Mouse (Mus musculus) spleen, postnatal 10 days (tissue): Measurements from ENCODE around the gene Cuedc2.

Experiments
- DNase-seq, 2 experiments: peaks; one replicate each; pipeline ENCODE4 v3.0.0; 2021 to 2022; ENCODE audit warnings: low spot score in 2 of 2

Gene Cuedc2

DNA sequence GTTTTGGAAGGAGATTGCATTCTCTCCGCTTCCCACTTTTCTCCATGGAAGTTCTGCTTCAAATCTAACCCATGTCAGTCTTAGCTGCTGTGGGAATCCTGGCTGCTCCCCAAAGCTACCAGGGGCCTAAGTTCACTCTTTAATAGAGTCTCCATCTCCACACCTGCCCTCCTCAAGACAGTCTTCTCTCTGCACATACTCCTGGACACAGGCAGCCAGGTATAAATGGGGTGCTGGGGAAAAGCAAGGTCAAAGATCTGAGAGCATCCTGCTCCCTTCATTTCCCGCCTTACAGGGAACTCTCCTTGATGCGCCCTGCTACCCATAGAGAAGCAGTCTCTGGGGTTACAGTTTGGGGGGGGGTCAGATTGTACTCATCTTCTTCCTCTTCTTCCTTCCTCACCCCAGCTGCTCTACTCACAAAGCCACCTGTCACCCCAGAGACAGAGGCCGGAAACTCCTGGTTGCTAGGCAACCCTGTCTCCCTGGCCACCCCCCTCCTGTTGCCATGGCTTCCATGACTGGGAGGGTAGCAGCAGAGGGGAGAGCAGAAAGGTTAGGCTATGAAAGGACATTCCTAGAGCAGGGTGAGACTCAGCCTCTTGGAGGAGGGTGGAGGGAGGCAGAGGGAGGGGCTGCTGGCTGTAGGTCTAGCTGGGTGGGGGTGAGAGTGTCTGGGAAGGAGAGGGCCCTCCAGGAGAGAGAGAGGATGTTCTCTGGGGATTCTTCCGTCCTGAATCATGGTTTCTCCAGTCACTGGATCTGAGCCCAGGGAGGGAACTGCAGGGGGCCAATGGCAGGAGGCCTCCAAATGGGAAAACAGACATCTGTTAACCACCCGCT, 17.2 kb downstream of the Cuedc2 start:
- peak in 1 of 2 experiments; percentile 39 for DNase-seq

DNA sequence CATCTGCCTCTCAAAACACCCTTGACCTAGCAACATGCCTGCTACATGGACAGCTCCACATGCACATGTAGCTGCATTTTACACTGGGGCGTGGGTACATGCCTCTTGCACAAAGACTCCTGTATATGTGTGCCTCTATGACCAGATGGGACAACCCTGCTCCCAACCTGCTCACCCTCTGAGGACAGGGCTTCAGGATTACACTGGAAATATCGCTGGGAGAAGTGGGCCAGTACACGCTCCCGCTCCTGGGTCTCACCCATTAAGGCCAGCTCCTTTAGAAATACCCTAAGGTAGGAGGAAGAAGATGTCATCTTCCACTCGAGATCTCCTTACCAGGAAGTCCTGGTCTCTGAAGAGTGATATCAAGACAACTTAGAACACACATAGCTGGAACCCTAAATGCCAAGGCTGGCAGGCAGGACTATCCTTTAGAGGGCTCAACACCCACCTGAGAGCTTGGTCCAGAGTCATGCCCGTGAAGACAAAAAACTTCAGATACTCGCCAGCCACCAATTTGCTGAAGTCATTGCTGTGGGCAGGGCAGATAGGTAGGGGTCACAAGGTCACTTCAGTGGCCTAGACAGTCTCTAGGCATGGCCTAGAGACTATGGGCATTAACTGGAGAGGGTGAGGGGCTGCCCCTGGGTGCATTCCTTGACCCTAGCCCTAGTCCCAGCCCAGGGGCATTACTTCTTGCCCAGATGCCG, 18.3 kb downstream of the Cuedc2 start:
- peak in 1 of 2 experiments; percentile 13 for DNase-seq

DNA sequence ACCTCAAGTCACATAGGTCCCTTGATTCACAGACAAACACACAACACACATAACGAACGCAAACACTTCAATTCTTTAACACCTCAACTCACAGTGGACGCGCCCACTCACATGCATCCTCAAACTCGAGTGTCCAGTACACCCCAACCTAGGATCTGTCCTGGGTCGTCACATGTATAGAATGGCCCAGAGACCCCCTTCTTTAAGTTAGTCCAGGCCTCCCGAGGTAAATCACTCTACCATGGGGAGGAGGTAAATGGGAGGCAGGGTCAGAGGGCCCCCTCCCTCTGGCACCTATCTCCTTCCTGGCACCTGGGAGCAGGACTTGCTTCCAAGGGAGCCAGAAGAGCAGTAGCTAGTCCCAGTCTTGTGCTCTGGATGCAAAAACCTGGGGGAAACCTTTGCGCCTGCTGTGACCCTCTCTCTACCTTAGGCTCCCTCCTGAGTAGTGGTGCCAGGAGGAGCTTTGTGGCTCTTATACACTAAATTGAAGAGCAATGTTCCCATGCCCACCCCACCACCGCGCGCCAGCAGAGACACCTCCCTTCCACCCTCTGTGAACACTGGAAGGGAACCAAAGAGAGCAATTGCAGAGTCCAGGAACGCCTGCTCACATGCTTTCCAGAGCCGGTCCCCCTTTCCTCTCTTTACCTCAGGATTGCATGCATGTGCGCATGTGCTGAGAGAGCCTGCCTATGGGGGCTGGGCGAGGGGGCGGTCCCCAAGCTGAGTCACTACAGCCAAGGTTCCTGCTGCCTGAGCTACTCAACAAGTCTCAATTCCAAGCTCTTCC, 19.7 kb downstream of the Cuedc2 start:
- peak; percentile 13 to 49 for DNase-seq

DNA sequence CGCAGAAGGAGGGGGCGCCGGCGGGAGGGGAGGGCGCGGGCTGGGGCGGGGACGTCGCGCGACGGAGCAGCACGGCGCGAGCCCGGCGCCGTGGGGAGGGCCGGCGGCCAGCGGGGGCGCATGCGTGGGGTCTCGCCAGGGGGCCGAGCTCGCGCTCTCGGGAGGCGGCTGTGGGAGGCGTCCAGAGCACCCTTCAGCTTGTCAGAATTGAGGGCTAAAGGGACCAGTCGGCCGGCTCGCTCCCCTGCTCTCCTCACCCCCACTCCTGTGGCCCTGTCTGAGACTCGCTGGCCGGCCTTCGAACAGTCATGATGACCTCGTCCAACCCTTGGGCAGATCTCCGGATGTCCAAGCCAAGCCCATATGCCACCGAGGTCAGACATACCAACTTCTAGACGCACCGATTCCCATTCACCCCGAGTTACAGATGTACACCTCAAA, 20.5 kb downstream of the Cuedc2 start:
- peak; percentile 20 to 22 for DNase-seq

DNA sequence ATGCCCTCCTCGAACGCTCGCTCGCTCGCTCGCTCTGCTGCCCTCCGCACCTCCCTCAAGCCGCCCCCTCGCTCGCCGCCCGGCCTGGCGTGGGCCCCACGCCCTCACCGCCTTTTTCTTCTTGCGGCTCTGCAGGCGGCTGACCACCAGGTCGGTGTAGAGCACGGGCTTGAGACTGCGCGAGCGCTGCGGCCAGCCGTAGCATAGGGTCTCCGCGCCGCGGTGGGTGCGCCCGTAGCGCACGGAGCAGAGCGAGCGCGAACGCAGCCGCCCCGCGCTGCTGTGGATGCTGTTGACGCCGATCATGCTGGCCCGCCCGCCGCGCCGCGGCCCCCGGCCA, 21.0 kb downstream of the Cuedc2 start:
- DNase-seq: peak; percentile 14 to 17

DNA sequence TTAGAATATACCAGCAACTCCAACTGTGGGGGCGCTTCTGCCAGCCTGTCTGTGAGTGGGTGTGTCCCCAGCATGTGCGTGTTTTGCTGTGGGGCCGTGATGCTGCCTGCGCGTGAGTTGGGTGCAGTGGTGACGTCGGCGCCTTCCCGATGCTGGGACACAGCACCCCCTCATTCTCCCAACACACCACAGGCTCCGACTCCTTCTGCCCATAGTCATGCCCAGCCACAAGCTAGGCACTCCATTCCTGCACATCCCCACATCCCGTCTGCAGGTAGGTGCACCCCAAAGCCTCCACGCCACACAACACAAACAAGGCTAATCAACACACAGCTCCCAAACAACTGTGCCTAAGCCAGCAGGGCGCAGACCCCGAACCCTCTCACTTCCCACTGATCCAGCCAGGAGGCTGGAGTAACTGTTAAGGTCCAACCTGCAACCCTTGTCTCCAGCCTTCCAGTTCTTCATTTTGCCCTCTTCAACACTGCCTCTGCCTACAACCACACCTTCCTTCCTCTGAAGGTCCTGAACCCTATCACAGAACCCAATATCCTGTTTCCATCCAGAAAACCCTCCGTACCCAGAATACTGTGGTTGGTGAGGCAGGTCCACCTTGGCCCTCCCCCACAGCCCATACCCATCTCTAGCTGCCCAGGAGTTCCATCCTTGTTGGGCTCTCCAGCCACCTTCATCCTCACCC, 21.5 kb downstream of the Cuedc2 start:
- peak; percentile 19 to 33 for DNase-seq

DNA sequence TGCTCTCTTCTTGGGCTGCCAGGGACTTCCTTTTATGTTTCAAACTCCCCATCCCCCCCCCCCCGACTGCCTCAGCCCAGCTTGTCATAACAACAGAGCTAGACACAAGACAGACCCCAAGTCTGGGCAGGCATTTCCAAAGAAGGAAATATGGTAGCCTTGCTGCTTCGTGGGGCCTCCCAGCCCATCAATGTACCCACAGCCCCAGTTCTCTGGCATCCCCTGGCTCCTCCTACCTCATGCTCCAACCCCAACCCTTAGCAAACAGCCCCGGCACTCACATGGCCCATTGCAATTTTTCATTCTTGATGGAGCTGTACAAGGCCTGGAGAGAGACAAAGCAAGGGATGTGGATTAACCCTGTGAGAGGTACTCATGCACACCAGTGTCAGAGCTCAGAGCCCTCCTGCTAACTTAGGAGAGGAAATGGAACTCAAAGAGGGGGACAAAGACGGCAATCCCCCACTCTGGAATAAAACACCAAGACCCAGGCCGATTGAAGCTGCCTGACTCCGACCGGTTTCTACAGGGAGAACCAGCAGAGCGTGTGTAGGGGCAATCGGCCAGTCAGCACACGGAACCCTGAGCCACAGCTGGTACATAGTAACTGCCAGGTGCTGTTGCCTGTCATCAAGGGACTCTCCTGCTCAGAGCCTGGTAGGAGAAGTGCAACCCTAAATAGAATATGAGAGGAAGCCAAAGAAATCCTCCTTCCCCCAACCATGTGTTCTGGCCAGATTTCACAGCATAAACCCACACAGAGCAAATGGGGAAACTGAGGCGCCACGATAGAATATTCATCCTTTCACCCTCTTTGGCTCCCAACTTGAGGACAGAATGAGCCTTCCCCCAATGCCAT, 22.5 kb downstream of the Cuedc2 start:
- peak; percentile 32 to 33 for DNase-seq

DNA sequence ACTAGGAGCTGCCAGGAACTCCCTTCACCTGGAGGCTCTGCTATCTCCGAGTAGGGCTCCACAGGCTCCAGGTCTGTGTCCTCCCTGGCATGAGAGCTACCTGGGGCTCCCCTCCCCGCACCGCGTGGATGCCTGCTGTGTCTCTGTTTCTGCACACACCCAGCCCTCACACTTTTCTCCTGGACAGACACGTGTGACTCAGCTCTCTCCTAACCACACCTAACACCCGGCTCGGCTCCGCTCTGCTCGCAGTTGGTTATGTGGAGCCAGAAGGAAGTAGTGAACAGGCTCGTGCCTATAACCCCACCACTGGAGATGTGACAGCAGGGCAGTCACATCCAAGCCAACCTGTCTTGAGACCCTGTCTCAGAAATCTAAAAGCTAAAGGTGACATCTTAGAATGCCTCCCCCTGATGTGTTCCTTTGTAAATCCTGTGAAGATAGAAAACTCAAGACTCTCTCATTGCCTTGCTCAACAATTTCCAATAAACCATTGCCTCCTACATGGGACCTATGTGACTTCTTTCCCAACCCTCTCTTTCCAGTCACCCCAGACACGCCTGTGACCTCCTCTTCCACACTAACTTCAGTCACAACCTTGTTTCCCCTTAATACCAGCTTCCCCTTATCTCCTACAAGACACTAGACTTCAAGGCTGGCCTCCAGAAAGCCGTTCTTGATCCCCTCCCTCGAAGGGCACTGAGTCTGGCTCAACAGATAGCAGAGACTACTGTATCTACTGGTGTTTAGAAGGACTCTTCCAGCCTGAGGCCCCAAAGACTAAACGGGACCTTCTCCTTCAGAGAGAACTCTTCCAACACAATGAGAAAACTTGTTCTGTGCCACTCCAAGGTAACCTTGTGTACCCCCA, 23.4 kb downstream of the Cuedc2 start:
- DNase-seq: peak; percentile 41 to 66

DNA sequence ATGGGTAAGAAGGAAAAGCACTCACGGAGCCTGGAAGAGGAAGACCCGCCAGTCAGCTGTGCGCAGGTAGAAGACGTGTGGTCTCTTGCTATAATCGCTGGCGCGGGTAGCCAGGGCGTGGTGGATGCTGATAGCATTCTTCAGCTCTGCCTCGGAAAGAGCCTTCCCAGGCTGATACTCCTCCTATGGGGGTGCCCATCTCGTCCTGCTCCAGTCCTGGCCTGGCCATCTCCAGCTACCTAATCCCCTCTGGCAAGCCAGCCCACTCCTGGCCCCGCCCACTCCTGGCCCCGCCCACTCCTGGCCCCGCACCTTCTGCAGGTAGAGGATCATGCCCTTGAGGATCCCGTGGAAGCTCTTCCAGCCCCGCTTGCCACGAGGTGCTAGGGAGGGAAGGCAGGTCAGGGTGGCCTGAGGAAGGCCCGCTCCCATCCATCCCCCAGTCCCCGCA, 24.3 kb downstream of the Cuedc2 start:
- DNase-seq: peak; percentile 67 to 71

DNA sequence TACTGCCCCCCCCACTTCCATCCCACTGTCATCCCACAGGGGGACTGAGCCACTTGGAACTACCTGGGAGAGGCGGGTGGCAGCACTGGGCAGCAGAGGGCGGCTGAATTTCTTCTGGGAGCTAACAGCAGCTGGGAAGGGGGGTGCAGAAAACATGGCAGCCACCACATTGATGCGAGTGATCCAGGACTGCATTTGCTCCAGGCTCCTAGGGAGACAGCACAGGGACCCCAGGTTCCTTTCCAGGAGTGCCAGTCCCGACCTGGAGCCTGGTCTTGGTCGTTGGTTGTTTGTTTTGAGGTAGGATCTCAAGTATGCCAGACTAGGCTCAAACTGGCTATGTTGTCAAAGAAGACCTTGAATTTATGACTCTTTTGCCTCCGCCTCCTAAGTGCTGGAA, 24.9 kb downstream of the Cuedc2 start:
- DNase-seq: peak; percentile 19 to 23

DNA sequence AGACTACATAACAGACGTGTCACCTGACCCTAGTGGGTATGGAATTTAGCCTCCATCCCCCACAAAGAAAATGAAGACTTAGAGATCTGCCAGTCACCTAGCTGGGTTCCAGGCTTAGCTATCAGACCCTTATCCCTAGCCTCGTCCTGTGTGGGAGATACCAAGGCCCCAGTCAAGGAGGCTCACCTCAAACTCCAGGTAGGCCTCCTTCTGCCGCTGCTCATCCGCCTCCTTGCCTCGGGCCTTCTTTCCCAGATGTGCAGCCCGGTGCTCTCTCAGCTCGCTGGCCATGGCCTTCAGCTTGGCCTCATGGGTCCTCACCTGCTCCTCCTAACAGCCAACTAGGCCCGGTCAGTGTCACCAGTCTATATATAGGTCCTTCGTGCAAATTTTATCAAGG, 25.4 kb downstream of the Cuedc2 start:
- DNase-seq: peak; percentile 11 to 22

DNA sequence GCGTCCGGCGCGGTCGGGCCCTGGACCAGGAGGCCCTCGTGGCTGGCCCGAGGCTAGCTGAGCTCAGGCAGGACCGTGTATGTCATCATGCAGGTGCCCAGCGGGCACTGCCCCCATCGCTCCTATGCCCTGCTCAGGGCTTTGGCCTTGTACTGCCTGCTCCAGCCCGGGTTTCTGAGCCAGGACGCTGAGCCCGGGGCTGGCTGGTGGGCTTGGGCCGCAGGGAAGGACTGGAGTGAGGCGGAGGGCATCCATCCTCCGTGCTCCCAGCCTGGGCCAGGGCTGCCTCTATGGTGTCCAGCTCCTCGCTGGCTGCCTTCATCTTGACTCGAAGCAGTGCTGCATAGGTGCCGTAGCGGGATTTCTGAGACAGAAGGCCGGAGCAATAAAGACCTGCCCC, 25.9 kb downstream of the Cuedc2 start:
- DNase-seq: peak; percentile 11 to 18

DNA sequence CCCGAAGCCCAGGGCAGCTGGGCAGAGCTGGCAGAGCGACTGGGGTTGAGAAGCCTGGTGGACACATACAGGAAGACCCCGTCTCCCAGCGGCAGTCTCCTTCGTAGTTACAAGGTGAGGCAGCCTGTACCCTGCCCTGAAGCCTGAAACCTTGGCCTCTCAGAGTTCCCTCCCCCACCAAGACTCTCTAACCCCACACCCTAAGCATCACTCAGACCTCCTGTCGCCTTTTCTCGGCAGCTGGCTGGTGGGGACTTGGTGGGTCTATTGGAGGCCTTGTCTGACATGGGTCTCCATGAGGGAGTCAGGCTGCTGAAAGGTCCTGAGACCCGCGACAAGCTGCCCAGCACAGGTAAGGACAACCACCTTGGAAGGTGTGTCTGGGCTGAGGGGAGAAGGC, 27.2 kb downstream of the Cuedc2 start:
- DNase-seq: peak in 1 of 2 experiments; percentile 17

DNA sequence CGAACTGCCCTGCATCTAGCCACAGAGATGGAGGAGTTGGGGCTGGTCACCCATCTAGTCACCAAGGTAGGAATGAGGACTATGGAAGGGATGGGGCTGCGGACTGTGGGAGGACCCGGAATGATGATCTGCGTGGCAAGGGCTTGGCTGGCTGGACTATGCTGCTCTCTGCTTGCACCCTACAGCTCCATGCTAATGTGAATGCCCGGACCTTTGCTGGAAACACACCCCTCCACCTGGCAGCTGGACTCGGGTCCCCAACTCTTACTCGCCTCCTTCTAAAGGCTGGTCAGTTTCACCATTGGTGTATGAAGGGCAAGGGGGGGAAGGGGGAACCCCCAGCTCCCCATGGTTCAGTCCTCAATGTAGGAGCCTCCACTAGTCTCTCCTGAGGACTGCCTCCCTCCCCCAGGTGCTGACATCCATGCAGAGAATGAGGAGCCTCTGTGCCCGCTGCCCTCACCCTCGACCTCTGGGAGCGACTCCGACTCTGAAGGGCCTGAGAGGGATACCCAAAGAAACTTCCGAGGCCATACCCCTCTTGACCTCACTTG, 28.1 kb downstream of the Cuedc2 start:
- DNase-seq: peak; percentile 9 to 16

DNA sequence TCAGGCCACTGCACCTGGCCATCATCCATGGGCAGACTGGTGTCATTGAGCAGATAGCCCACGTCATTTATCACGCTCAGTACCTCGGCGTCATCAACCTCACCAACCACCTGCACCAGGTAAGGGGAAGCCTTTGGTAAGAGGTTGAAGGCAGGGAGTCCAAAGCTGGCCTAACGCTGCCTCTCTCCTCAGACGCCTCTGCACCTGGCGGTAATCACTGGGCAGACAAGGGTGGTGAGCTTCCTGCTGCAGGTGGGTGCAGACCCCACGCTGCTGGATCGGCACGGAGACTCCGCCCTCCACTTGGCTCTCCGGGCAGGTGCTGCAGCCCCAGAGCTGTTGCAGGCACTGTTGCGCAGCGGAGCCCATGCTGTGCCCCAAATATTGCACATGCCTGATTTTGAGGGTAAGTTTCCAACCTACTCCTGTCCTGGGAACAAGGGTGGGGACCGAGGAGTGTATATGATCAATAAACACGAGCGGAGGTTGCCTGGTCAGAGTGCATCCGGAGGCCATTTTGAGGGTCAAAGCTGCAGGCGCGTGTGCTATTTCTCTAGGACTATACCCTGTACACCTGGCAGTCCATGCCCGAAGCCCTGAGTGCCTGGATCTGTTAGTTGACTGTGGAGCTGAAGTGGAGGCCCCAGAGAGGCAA, 28.7 kb downstream of the Cuedc2 start:
- DNase-seq: peak; percentile 12 to 34

DNA sequence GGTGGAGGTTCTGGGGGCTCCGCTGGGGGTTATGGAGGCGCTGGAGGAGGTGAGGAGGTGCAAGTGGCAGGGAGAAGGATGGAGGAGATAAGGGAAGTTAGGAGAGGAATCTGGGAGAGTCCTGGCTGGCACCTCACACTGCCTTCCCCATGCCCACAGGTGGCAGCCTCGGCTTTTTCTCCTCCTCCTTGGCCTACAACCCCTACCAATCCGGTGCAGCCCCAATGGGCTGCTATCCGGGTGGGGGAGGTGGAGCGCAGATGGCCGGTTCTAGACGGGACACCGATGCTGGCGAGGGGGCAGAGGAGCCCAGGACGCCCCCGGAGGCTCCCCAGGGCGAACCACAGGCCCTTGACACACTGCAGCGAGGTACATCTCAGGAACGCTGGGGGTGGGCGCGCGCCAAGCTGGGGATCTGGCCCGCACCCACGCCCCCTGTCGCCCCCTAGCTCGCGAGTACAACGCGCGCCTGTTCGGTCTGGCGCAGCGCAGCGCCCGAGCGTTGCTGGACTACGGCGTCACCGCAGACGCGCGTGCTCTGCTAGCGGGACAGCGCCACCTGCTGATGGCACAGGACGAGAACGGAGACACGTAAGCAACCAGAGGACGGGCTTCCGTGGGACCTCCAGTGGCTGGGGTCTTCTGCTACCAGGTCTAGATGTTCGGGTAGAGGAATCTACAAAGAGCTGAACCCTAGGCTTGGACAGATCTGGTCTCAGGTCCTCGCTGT, 29.6 kb downstream of the Cuedc2 start:
- peak; percentile 85 to 94 for DNase-seq

DNA sequence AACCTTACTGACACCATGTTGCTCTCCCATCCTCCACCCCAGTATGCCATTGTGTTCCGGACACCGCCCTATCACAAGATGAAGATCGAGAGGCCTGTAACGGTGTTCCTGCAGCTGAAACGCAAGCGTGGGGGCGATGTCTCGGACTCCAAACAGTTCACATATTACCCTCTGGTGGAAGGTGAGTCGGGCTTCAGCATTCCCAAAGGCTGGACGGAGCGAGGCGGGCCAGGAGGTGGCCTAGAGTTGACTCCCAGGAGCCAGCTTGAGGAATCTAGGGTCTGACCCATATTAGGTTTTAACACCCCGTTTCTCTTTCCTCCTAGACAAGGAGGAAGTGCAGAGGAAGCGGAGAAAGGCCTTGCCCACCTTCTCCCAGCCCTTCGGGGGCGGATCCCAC, 30.2 kb downstream of the Cuedc2 start:
- peak; percentile 18 to 25 for DNase-seq

DNA sequence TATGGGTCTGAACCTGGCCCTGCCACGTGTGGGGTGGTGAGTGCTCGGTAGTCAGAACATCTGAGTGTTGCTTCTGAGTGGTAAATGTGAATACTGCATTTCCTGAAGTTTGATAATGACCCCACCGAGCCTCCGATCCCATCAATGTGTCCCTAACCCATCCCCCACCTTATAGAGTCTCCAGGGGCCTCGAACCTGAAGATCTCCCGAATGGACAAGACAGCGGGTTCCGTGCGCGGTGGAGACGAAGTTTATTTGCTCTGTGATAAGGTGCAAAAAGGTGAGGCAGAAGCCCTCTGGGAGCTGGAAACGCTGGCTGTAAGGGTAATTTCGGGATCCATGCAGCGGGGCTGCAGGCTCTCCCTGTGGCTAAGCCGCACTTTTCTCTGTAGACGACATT, 30.7 kb downstream of the Cuedc2 start:
- peak in 1 of 2 experiments; percentile 19 for DNase-seq
